Mouse (Mus musculus): ENCODE results near the gene Sympk. TPM values are rescaled to one million over a fixed set of nuclear protein-coding genes. Genes with fewer than 3 reads are reported as not detected.
A peak's percentile ranks its signal among the peaks of the same experiment; 100 is the strongest.

Gene Sympk
- total and polyA plus RNA-seq, 2 experiments = 21.5 to 46.9 TPM

GRCm38 (mm10) chr7:19085495-19085894 is 61.3 kb downstream of the Sympk start:
- WGBS = 9% methylated on average over 6 of the region's 6 CpGs
- DNase-seq (ENCODE audit: extremely low read depth, low read depth, low spot score) = no peak
- no peaks in the 10 kb centered on the region for H3K27me3 ChIP-seq (ENCODE audit: control insufficient read depth, insufficient read depth, low read length)
- TF ChIP-seq POLR2A (IDR thresholded peaks at IDR 0.05; ENCODE audit: extremely low read depth, insufficient read depth, low read length) (no peak), CTCF (IDR thresholded peaks at IDR 0.05; ENCODE audit: low read depth, low read length) (no peak)
- no peaks in the 10 kb centered on the region for H3K79me2 ChIP-seq (ENCODE audit: control insufficient read depth, insufficient read depth, low read length)
- H3K9ac ChIP-seq (ENCODE audit: low read depth, low read length) = peak overlapping the region; percentile 25; the same call in 1 of the 2 replicates
- no peaks in the 10 kb centered on the region for H3K36me3 ChIP-seq (ENCODE audit: control insufficient read depth, insufficient read depth, low read length)
- H3K4me1 ChIP-seq (ENCODE audit: control insufficient read depth, insufficient read depth, low read length) = peaks cover 4% of the 10 kb centered on the region
- peak overlapping the region; percentile 56; the same call in 1 of the 2 replicates for H3K27ac ChIP-seq (replicated peaks; ENCODE audit: insufficient read depth, low read depth, low read length)
- H3K4me3 ChIP-seq (ENCODE audit: insufficient read depth, low read depth, low read length) = peak overlapping the region; percentile 19; the same call in 1 of the 2 replicates

- Histone ChIP-seq H3K36me3 (ENCODE audit: control insufficient read depth, insufficient read depth, low read length) (no peaks in the 10 kb centered on the region), H3K4me1 (ENCODE audit: control insufficient read depth, insufficient read depth, low read length) (peaks cover 4% of the 10 kb centered on the region), H3K27me3 (ENCODE audit: control insufficient read depth, insufficient read depth, low read length) (no peaks in the 10 kb centered on the region), H3K4me3 (ENCODE audit: insufficient read depth, low read depth, low read length) (no peak overlapping the region), H3K9ac (ENCODE audit: low read depth, low read length) (peak overlapping the region; percentile 25; the same call in 1 of the 2 replicates), H3K27ac (replicated peaks; ENCODE audit: insufficient read depth, low read depth, low read length) (peak overlapping the region; percentile 22; the same call in 1 of the 2 replicates), H3K79me2 (ENCODE audit: control insufficient read depth, insufficient read depth, low read length) (no peaks in the 10 kb centered on the region)
- 22% methylated on average over 14 of the region's 14 CpGs for WGBS
- peak; percentile 65 for DNase-seq (ENCODE audit: extremely low read depth, low read depth, low spot score)
- TF ChIP-seq CTCF (IDR thresholded peaks at IDR 0.05; ENCODE audit: low read depth, low read length) (no peak), POLR2A (IDR thresholded peaks at IDR 0.05; ENCODE audit: extremely low read depth, insufficient read depth, low read length) (no peak)
Observed at GRCm38 (mm10) chr7:19086042-19086441, 61.9 kb downstream of the Sympk start.

GRCm38 (mm10) chr7:19086760-19087159 is 62.6 kb downstream of the Sympk start:
- Histone ChIP-seq H3K36me3 (ENCODE audit: control insufficient read depth, insufficient read depth, low read length) (no peaks in the 10 kb centered on the region), H3K4me3 (ENCODE audit: insufficient read depth, low read depth, low read length) (no peak overlapping the region), H3K9ac (ENCODE audit: low read depth, low read length) (no peak overlapping the region), H3K79me2 (ENCODE audit: control insufficient read depth, insufficient read depth, low read length) (no peaks in the 10 kb centered on the region), H3K4me1 (ENCODE audit: control insufficient read depth, insufficient read depth, low read length) (peaks cover 4% of the 10 kb centered on the region), H3K27me3 (ENCODE audit: control insufficient read depth, insufficient read depth, low read length) (no peaks in the 10 kb centered on the region), H3K27ac (replicated peaks; ENCODE audit: insufficient read depth, low read depth, low read length) (no peak overlapping the region)
- TF ChIP-seq POLR2A (IDR thresholded peaks at IDR 0.05; ENCODE audit: extremely low read depth, insufficient read depth, low read length) = no peak
- TF ChIP-seq CTCF (IDR thresholded peaks at IDR 0.05; ENCODE audit: low read depth, low read length) = no peak
- 79% methylated on average over 18 of the region's 18 CpGs for WGBS
- no peak for DNase-seq (ENCODE audit: extremely low read depth, low read depth, low spot score)

GRCm38 (mm10) chr7:19088813-19089212 is 64.6 kb downstream of the Sympk start:
- Histone ChIP-seq H3K4me1 (ENCODE audit: control insufficient read depth, insufficient read depth, low read length) (peaks cover 10% of the 10 kb centered on the region), H3K79me2 (ENCODE audit: control insufficient read depth, insufficient read depth, low read length) (peaks cover 3% of the 10 kb centered on the region; the same call in 1 of the 2 replicates), H3K9ac (ENCODE audit: low read depth, low read length) (no peak overlapping the region), H3K4me3 (ENCODE audit: insufficient read depth, low read depth, low read length) (no peak overlapping the region), H3K27ac (replicated peaks; ENCODE audit: insufficient read depth, low read depth, low read length) (no peak overlapping the region), H3K27me3 (ENCODE audit: control insufficient read depth, insufficient read depth, low read length) (no peaks in the 10 kb centered on the region), H3K36me3 (ENCODE audit: control insufficient read depth, insufficient read depth, low read length) (no peaks in the 10 kb centered on the region)
- TF ChIP-seq POLR2A (IDR thresholded peaks at IDR 0.05; ENCODE audit: extremely low read depth, insufficient read depth, low read length) (no peak), CTCF (IDR thresholded peaks at IDR 0.05; ENCODE audit: low read depth, low read length) (peak; percentile 94)
- DNase-seq (ENCODE audit: extremely low read depth, low read depth, low spot score) = no peak
- 45% methylated on average over 10 of the region's 10 CpGs for WGBS

GRCm38 (mm10) chr7:19091913-19092312 is 67.7 kb downstream of the Sympk start:
- H3K4me1 ChIP-seq (ENCODE audit: control insufficient read depth, insufficient read depth, low read length) = peaks cover 8% of the 10 kb centered on the region
- WGBS = 84% methylated on average over 17 of the region's 17 CpGs
- H3K79me2 ChIP-seq (ENCODE audit: control insufficient read depth, insufficient read depth, low read length) = peaks cover 3% of the 10 kb centered on the region; the same call in 1 of the 2 replicates
- H3K27me3 ChIP-seq (ENCODE audit: control insufficient read depth, insufficient read depth, low read length) = no peaks in the 10 kb centered on the region
- no peak overlapping the region for H3K9ac ChIP-seq (ENCODE audit: low read depth, low read length)
- no peak overlapping the region for H3K4me3 ChIP-seq (ENCODE audit: insufficient read depth, low read depth, low read length)
- H3K27ac ChIP-seq (replicated peaks; ENCODE audit: insufficient read depth, low read depth, low read length) = no peak overlapping the region
- TF ChIP-seq POLR2A (IDR thresholded peaks at IDR 0.05; ENCODE audit: extremely low read depth, insufficient read depth, low read length) (no peak), CTCF (IDR thresholded peaks at IDR 0.05; ENCODE audit: low read depth, low read length) (no peak)
- no peak for DNase-seq (ENCODE audit: extremely low read depth, low read depth, low spot score)
- no peaks in the 10 kb centered on the region for H3K36me3 ChIP-seq (ENCODE audit: control insufficient read depth, insufficient read depth, low read length)

GRCm38 (mm10) chr7:19092381-19093173 is 68.4 kb downstream of the Sympk start:
- H3K27me3 ChIP-seq (ENCODE audit: control insufficient read depth, insufficient read depth, low read length) = no peaks in the 10 kb centered on the region
- H3K27ac ChIP-seq (replicated peaks; ENCODE audit: insufficient read depth, low read depth, low read length) = no peak overlapping the region
- H3K9ac ChIP-seq (ENCODE audit: low read depth, low read length) = peak overlapping the region; percentile 18; the same call in 1 of the 2 replicates
- DNase-seq (ENCODE audit: extremely low read depth, low read depth, low spot score) = no peak
- TF ChIP-seq POLR2A (IDR thresholded peaks at IDR 0.05; ENCODE audit: extremely low read depth, insufficient read depth, low read length) (no peak), CTCF (IDR thresholded peaks at IDR 0.05; ENCODE audit: low read depth, low read length) (no peak)
- no peaks in the 10 kb centered on the region for H3K36me3 ChIP-seq (ENCODE audit: control insufficient read depth, insufficient read depth, low read length)
- peaks cover 8% of the 10 kb centered on the region for H3K4me1 ChIP-seq (ENCODE audit: control insufficient read depth, insufficient read depth, low read length)
- peaks cover 3% of the 10 kb centered on the region; the same call in 1 of the 2 replicates for H3K79me2 ChIP-seq (ENCODE audit: control insufficient read depth, insufficient read depth, low read length)
- peak overlapping the region; percentile 46; the same call in 1 of the 2 replicates for H3K4me3 ChIP-seq (ENCODE audit: insufficient read depth, low read depth, low read length)
- WGBS = 35% methylated on average over 38 of the region's 38 CpGs
